Mouse (Mus musculus): ENCODE measurements at regions not wholly inside any gene's neighbourhood (a gene's known extent, or its start where the extent isn't known, plus 50 kb on each side); places are given as distances from the start of the nearest gene placed in this dataset.

DNA sequence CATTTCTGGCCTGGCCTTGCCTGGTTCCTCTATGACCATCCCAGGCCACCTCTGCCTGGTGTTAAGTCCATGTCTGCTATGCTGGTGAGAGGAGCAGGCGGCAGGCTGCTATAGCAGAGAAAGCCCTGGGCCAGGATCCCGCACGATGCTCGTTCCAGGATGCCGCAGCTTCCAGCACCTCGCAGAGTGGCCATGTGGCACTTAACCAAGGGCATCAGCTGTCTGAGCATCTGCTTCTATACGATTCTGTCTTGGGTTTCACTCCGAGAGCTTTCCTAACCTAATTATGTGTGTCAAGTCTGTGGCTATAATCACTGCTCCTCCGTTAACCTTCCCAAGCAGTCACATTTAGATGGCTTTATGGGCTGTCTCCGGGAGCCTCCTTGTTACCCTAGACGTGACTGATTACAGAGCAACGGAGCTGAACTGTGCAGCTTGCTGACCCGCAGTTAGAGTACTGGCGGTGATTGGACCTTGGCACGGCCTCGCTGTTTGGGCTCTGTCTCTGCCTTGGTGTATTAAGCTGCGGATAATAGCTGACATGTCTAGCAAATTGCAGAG lies 64.4 kb downstream of the Ackr3 start:
- intact Hi-C loops (cut with DNase I), result no loop called here

GRCm38 (mm10) chr1:90268951-90269350 lies 65.2 kb downstream of the Ackr3 start:
- no peak for DNase-seq (ENCODE audit: low spot score in 2 of 2)
- intact Hi-C loops (cut with DNase I), result no loop called here

More for the DNA sequence above, 64.4 kb downstream of the Ackr3 start:
- DNase-seq (ENCODE audit: low spot score in 2 of 2), result no peak

GRCm38 (mm10) chr1:90269836-90270235 lies 66.1 kb downstream of the Ackr3 start:
- intact Hi-C loops (cut with DNase I), result no loop called here
- no peak for DNase-seq (ENCODE audit: low spot score in 2 of 2)

- no peak for DNase-seq (ENCODE audit: low spot score in 2 of 2)
- intact Hi-C loops (cut with DNase I), result no loop called here
Measured at GRCm38 (mm10) chr1:90271326-90271725, 67.5 kb downstream of the Ackr3 start.

GRCm38 (mm10) chr1:90272411-90272810 lies 68.6 kb downstream of the Ackr3 start:
- intact Hi-C loops (cut with DNase I), result no loop called here

DNA sequence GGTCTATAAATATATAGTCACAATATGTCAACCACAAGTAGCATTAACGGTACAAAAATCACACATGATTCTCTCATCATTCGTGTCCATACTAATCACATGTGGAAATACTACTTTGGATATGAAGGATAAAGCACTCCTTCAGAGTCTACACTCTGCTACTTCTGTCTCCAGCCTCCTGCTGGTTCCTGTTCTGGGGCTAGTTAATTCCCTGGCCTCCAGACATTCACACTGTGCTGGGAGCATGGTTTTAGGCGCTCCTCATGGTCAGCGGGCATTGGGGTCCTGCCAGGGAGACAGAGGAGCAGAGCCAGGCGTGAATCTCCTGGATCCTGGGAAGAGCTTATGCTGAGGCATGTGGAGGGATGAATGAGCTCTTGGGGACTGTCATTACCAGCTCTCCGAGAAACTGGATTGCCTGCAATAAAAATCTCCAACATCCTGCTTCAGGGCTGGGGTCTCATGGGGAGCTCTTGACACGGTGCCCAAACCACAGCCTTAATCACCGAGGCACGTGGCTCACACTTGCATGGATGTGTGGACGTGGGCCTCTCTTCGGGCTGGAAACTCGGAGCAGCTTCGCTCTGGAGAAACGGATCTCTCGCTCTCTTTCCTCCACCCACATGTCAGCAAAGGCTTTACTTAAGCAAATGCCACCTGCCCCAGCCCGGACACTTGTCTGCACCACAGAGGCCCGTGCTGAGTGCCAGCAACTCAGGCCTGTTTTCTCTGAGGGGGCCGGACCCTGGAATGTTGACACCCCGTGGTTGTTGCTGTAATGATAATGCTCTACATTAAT lies 69.2 kb downstream of the Ackr3 start:
- intact Hi-C loops (cut with DNase I), result no loop called here
- no peak for DNase-seq (ENCODE audit: low spot score in 2 of 2)

More at GRCm38 (mm10) chr1:90272411-90272810, 68.6 kb downstream of the Ackr3 start:
- no peak for DNase-seq (ENCODE audit: low spot score in 2 of 2)

GRCm38 (mm10) chr1:90273629-90273928 lies 69.8 kb downstream of the Ackr3 start:
- DNase-seq (ENCODE audit: low spot score in 2 of 2), result no peak
- intact Hi-C loops (cut with DNase I), result no loop called here

DNA sequence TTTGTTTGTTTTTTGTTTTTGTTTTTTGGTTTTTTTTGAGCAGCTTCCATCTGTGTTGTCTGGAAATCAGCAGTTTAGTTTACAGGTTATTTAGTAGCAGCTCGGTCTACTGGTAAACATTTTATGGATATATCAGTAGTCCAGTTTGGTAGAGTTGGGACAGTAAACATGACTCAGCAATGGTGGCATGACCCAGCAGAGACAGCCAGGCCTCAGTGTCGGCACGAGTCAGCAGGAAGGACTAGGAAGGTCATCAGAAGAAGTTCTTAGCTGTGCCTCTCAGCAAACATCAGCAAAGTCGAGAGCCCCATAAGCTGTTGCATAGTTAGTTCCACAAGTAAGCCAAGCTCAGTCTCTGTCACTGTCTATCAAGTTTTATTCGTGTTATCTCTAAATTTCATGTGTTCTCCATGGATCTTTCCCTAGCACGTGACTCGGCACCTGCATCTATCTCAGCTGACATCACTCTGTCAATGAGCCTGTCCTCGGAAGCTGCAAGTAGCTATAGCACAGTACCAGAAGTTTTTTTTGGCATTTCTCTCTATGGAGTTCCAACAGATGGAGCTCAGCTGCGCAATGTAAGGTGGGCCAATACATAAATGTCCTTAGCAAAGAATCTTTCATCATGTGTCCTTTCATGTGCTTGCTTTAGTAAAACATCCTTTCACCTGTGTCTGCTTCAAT lies 71.3 kb downstream of the Ackr3 start:
- intact Hi-C loops (cut with DNase I), result no loop called here
- DNase-seq (ENCODE audit: low spot score in 2 of 2), result no peak

GRCm38 (mm10) chr1:90275786-90276520 lies 72.2 kb downstream of the Ackr3 start:
- intact Hi-C loops (cut with DNase I), result no loop called here
- DNase-seq (ENCODE audit: low spot score in 2 of 2), result peak; percentile 47 to 73

- intact Hi-C loops (cut with DNase I), result no loop called here
- DNase-seq (ENCODE audit: low spot score in 2 of 2), result no peak
Measured at GRCm38 (mm10) chr1:90277486-90278255, 73.9 kb downstream of the Ackr3 start.

DNA sequence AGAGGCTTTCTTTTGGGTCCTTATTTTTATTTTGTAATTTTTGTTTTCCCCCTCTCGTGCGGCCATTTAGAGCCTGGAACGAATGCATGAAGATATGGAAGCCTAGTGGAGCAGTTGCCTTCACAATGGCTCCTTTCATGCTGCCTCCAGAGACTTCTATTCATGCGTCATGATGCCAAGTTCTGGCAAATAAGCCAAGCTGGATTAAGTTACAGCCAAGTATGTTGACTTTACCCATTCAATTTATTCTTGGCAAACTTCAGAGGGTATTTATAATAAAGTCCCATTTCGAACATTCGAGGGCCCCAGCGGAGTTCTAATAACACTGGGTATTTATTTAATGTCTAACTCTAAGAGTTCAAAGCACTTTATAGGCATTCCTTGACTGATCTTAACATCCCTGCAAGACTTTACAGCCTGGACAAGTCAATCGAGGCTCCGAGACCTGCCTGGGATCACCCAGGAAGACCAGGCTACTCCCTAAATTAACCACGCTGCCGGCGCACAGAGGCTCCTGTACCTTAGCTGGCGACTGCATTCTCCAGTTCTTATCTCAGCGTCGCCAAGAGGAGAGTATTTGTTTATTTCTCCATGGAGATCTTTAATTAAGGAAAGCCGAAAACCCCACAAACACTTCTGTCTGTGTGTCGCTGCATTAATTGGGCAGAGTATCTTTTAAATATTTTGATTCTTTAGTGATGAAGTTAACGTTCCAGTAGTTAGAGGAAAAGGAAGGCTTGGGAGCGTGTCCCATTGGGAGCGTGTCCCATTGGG lies 75.5 kb downstream of the Ackr3 start:
- no peak for DNase-seq (ENCODE audit: low spot score in 2 of 2)
- intact Hi-C loops (cut with DNase I), result no loop called here

DNA sequence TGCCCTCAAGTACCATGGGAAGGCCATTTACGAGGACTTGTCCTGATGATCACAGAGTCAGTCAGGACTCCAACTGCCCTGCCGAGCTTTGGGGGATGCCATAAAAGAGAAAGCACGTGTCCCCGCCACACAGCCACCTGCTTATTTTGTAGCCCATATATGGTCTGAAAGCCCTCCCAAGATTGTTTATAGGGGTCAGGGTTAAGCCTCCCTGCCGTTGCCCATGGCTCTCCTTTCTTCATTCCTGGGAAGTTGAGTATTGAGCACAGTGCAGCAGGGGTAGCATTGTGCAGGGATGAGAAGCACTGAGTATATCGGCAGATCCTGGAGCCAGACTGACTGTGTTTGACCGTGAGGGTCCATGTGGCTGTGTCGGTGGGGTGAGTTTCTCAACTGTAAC lies 76.4 kb downstream of the Ackr3 start:
- intact Hi-C loops (cut with DNase I), result no loop called here
- DNase-seq (ENCODE audit: low spot score in 2 of 2), result no peak

GRCm38 (mm10) chr1:90281255-90281654 lies 77.5 kb downstream of the Ackr3 start:
- DNase-seq (ENCODE audit: low spot score in 2 of 2), result no peak
- intact Hi-C loops (cut with DNase I), result no loop called here

DNA sequence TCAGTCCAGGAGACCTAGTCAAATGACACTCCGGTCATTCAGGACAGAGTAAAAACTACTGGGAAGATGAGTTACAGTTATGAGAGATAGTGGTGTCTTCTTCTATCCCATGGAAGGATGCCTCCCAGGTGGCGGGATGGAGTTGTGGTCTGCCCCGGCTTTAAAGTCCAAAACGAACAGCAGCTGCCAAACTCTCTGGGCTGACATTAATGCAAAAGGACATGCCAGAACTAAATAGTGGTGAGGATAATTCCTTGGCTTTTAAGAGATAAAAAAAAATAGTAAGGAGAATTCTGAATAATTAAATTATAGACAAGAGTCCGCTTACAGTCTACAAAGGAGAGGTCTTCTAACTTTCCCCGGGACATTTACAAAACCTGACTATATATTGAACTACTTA lies 78.2 kb downstream of the Ackr3 start:
- intact Hi-C loops (cut with DNase I), result no loop called here
- no peak for DNase-seq (ENCODE audit: low spot score in 2 of 2)

- DNase-seq (ENCODE audit: low spot score in 2 of 2), result no peak
- intact Hi-C loops (cut with DNase I), result no loop called here
Measured at GRCm38 (mm10) chr1:90282367-90282766, 78.6 kb downstream of the Ackr3 start.

DNA sequence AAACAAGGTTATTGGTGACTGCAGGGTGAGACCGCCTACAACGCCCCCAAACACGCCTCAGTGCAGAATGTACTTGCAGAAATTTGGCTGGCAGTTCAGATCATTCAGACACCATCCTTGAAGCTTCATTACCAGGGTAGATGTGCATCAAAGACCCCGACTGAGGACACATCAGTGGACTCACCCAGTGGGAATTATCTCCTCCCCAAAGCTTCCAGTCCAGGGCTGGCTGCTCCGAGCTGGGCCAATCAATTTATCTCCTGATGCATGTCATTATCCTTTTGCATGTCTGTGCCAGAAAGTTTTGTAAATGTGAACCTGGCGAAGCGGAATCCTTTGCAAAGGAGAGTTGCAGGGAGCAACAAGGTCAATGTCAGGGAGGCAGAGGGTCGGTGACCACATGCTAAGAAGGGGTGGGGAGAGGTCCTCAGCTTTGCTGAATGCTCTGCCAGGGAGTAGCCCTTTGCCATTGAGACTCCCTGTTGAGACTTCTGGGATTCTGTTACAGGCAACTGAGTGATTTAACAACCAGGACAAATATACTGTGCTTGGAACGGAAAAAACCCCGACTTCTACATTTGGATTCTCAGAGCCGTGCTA lies 79.5 kb downstream of the Ackr3 start:
- DNase-seq (ENCODE audit: low spot score in 2 of 2), result no peak
- intact Hi-C loops (cut with DNase I), result no loop called here

DNA sequence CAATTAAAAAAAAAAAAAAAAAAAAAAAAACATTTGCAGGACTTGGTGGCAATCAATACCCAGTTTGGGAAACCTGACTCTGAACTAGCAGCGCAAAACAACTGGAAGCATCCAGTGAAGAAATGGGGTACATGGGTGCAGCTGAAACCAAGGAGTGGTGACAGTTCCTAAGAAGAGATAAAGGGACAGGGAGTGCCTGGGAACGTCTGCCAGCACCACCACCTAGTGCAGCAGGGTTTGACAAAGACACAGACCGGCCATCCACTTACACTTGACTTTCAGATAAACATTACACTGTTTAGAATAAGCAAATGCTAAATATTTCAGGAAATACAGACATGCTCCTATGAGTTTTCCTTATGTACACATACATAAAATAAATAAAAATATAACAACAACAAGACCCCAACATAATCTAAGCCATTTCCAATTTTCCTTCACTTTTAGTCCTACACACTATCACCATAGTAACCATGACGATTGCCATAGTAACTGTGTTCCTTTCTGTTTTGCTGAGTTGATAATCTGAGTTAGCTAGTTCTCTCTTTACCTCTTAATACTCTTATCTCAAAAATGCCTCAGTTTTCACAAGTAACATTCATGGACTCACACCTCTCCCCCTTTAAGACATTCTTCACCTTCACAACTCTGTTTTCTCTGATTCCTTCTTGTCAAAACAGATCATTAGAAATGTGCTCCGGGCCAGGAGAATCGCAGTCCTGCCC lies 80.3 kb downstream of the Ackr3 start:
- no peak for DNase-seq (ENCODE audit: low spot score in 2 of 2)
- intact Hi-C loops (cut with DNase I), result no loop called here

- no peak for DNase-seq (ENCODE audit: low spot score in 2 of 2)
- intact Hi-C loops (cut with DNase I), result loop anchor here (5.0 kb wide), 1 partner anchor 63 kb away; no protein-coding TSS in a partner anchor
Measured at GRCm38 (mm10) chr1:90285318-90285717, 81.5 kb downstream of the Ackr3 start.
